Mouse (Mus musculus) ES-E14 (cell line): ENCODE results near the gene Pgls.

ENCODE experiments used
- HCFC1 ChIP-seq: IDR thresholded peaks from 2 replicates; pipeline ENCODE4 v1.6.1; 2012; ENCODE audit warnings: low read length, inconsistent platforms, borderline replicate concordance; ENCODE audit not compliant: insufficient read depth
- MAFK ChIP-seq: IDR thresholded peaks from 2 replicates; pipeline ENCODE4 v1.6.1; 2014; ENCODE audit warnings: mild to moderate bottlenecking, low read depth, low read length, inconsistent platforms; ENCODE audit not compliant: insufficient read depth
- ZC3H11A ChIP-seq: IDR thresholded peaks from 2 replicates; pipeline ENCODE4 v1.6.1; 2012; ENCODE audit warnings: low read depth, mild to moderate bottlenecking, inconsistent platforms, low read length, borderline replicate concordance

DNA sequence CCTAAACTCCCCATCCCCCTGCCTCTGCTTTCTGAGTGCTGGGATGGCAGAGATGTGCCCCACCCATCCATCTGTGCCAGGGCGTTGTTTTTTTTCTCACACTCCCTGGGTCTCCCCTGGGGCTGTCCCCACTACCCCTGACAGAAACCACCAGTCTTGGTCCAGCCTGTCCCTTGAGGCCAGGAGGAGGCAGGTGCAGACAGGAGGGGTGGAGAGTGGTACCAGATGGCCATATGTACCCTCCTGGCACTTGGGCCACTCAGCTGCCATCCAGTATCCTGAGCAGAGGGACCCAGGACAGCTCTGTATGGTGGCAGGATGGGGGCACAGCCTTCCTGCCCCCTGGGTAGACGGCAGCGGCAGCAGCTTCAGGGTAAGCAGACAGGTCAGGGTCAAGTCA lies 5.5 kb downstream of the Pgls start, which contains the start of gene Fam129c:
- no peak for TF ChIP-seq MAFK
- no peak for TF ChIP-seq HCFC1
- no peak for TF ChIP-seq ZC3H11A
